In the genomic region with DNA sequence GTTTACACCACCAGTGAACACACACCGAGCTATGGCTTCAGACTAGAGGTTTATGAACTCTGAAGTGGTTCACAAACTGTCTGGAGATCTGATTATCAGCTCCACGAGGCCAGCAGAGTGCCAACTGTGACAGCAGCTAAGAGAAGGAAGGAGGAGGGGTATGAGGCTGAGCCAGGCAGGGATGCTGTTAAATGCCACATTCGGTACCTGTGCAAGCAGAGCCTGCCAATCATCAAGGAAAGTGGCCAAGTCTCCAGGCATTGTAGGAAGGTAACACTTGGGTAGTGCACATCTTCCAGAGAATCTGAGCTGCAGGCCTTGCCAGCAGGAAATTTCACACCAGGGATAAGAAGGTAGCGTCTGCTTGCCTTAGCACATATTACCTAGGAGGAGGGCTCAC, we compare ENCODE assay signal across 18 mouse cellular contexts. TPM values are rescaled to one million over a fixed set of nuclear protein-coding genes. Genes with fewer than 3 reads are reported as not detected.
DNase-seq lines count a peak whose midpoint lies in the region; ATAC-seq lines count a peak whose summit lies in the region.
"Had no signal": no experiment of that assay in that cellular context is flagged by ENCODE, and none has a peak within 500 bp of the region (broad histone marks: within the 10 kb centered on the region; RNA-seq: fewer than 3 reads in every experiment).

No protein-coding gene starts in this region.

- ATAC-seq in cerebellum, adult (ENCODE audit: insufficient number of reproducible peaks, low FRiP score, low TSS enrichment): no peak
- ATAC-seq: activated CD4-positive, CD25-positive, alpha-beta regulatory T cell, adult 4 months; liver, postnatal 0 days; lung, postnatal 0 days had no signal

- DNase-seq in cerebellum, adult 11 months: peak; percentile 66
- peak; percentile 25 for DNase-seq in layer of hippocampus, adult 9-11 months
- DNase-seq in layer of hippocampus, adult 9-10 months (ENCODE audit: low spot score): no peak
- peak; percentile 85 for DNase-seq in cerebellum, adult 9-11 months
- DNase-seq in gonadal fat pad, adult 2 months (ENCODE audit: low read depth): peak; percentile 76
- DNase-seq in kidney, adult 8-10 months: no peak
- DNase-seq in spleen, postnatal 14 days (ENCODE audit: low spot score in 2 of 2): no peak
- DNase-seq: adrenal gland, adult 8-10 months; gastrocnemius, postnatal 36 days; heart, postnatal 36 days; kidney, postnatal 4 days; liver, postnatal 0 days; right cerebral cortex, postnatal 4 days; thymus, adult 18-20 months; thymus, postnatal 4 days had no signal

RNA-seq across cellular contexts. Expression of gene Xdh, which starts 15.7 kb away (rescaled TPM):
- 67.5 and 70.9 TPM in 2 replicates for polyA plus RNA-seq in gonadal fat pad, adult 2 months (2012; rRNA removed)

Comparison
In these comparisons a context has a peak if more than half of its experiments do, and no peak if none do; other contexts are left out.
1. DNase-seq: peak in cerebellum, adult 11 months (single experiment), layer of hippocampus, adult 9-11 months (single experiment), cerebellum, adult 9-11 months (single experiment) and gonadal fat pad, adult 2 months (single experiment); none in layer of hippocampus, adult 9-10 months (single experiment), kidney, adult 8-10 months (0 of 2) and spleen, postnatal 14 days (0 of 2).